Mouse (Mus musculus) hindbrain, embryonic 16.5 days (tissue): ENCODE results near the gene Vps50. TPM values are rescaled to one million over a fixed set of nuclear protein-coding genes. Genes with fewer than 3 reads are reported as not detected.

ENCODE experiments used
- ATAC-seq: fragments of 200-750 bp; cut with Nextera tagmentation; 2 replicates; pipeline ENCODE4 v1.8.0; 2017; ENCODE audit warnings: moderate TSS enrichment, moderate library complexity
- H3K27ac ChIP-seq: fragments of 300-500 bp; sonication (generic); 2 replicates; pipeline ENCODE4 v1.5.1; 2014; ENCODE audit warnings: low read depth, mild to moderate bottlenecking, control low read depth, low read length, moderate library complexity
- H3K27me3 ChIP-seq: fragments of 300-500 bp; sonication (generic); replicated peaks from 2 replicates; pipeline ENCODE4 v1.6.1; 2014; ENCODE audit warnings: low read length; ENCODE audit not compliant: control insufficient read depth, insufficient read depth
- H3K36me3 ChIP-seq: fragments of 300-500 bp; sonication (generic); 2 replicates; pipeline ENCODE4 v1.6.1; 2014; ENCODE audit warnings: mild to moderate bottlenecking, low read length, moderate library complexity, mixed read lengths; ENCODE audit not compliant: control insufficient read depth, insufficient read depth
- H3K4me1 ChIP-seq: fragments of 300-500 bp; sonication (generic); 2 replicates; pipeline ENCODE4 v1.6.1; 2014; ENCODE audit warnings: low read depth, low read length; ENCODE audit not compliant: control insufficient read depth, insufficient read depth
- H3K4me2 ChIP-seq: fragments of 300-500 bp; sonication (generic); 2 replicates; pipeline ENCODE4 v1.6.1; 2014; ENCODE audit warnings: mild to moderate bottlenecking, low read length, control low read depth, moderate library complexity
- H3K4me3 ChIP-seq: fragments of 300-500 bp; sonication (generic); 2 replicates; pipeline ENCODE4 v1.5.1; 2014; ENCODE audit warnings: mild to moderate bottlenecking, low read length, control low read depth, moderate library complexity
- H3K9ac ChIP-seq: fragments of 300-500 bp; sonication (generic); 2 replicates; pipeline ENCODE4 v1.6.1; 2014; ENCODE audit warnings: low read depth, mild to moderate bottlenecking, control low read depth, low read length, moderate library complexity
- H3K9me3 ChIP-seq: fragments of 300-500 bp; sonication (generic); 2 replicates; pipeline ENCODE4 v1.6.1; 2014; ENCODE audit warnings: mild to moderate bottlenecking, low read length, moderate library complexity; ENCODE audit not compliant: control insufficient read depth
- WGBS: fragments of 180-500 bp; shearing (Covaris S2); extraction: QIAGEN DNeasy Blood & Tissue Kit; methylation state at CpG from one replicate; pipeline ENCODE4 v1.1.7; 2014; 5-methylcytosine and 5-hydroxymethylcytosine counted together
- polyA plus RNA-seq: library from polyadenylated mRNA; unstranded; fragments of >200 nt; fragmentation: Nextera tagmentation; extraction: Ambion mirVana; gene quantifications from 2 replicates; pipeline ENCODE4 v1.2.1, GENCODE M21; 2015

Vps50 gene
- polyA plus RNA-seq, result 52.4 and 54.9 TPM in 2 replicates

DNA sequence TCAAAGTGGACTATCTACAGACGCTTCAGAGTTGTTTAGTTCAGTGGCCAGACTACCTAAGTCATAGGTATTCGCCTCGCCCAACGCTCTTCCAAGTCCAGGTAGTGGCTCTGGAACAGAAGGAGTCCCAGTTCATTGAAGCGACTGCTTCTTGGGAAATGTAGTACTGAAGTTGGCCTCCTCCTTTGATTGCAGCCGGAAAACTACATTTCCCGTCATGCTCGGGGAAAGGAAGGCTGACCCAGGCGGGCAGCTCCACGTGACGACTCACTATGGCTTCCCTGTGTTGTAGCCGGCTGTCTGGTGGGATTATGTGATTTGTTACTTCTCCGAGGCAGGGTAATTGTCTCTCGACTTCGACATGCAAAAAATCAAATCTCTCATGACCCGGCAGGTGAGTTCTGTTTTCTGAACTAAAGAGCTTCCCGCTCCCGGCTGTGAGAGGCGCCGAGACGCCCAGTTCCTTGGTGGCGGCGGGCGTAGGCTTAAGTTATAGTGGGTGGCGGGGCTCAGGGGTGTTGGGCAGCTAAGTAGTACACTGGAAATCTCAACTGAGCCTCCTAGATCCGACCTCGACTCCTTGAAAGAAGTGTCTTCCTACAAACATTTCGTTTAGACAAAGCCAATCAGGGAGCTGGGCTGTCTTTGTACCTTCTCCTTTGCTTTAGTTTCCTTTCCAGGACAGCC, at the start of gene Vps50, which contains the start of gene Hepacam2:
Vps50 (plus strand) TSS at position 221 of the 687 bp plus-strand sequence.
Hepacam2 (minus strand) TSS at position 137 of the 687 bp plus-strand sequence.
- Histone ChIP-seq H3K4me1 (peaks cover 7% of the 10 kb centered on the region), H3K4me3 (peak within 1 kb of the TSS; percentile 64), H3K27me3 (no peaks in the 10 kb centered on the region), H3K9ac (peak within 1 kb of the TSS; percentile 69), H3K36me3 (no peaks in the 10 kb centered on the region), H3K27ac (no peak within 1 kb of the TSS), H3K4me2 (peak within 1 kb of the TSS; percentile 85), H3K9me3 (no peaks in the 10 kb centered on the region)
- 1% methylated on average over 28 of the region's 28 CpGs for WGBS
- peak; percentile 99 for ATAC-seq

GRCm38 (mm10) chr6:3454421-3454820, 43.8 kb upstream of the Vps50 start:
- no peak for ATAC-seq
- Histone ChIP-seq H3K4me3 (no peak overlapping the region), H3K4me1 (no peaks in the 10 kb centered on the region), H3K4me2 (no peak overlapping the region), H3K27ac (no peak overlapping the region), H3K9me3 (no peaks in the 10 kb centered on the region), H3K36me3 (no peaks in the 10 kb centered on the region), H3K27me3 (no peaks in the 10 kb centered on the region), H3K9ac (no peak overlapping the region)
- WGBS, result 47% methylated on average over 5 of the region's 5 CpGs

DNA sequence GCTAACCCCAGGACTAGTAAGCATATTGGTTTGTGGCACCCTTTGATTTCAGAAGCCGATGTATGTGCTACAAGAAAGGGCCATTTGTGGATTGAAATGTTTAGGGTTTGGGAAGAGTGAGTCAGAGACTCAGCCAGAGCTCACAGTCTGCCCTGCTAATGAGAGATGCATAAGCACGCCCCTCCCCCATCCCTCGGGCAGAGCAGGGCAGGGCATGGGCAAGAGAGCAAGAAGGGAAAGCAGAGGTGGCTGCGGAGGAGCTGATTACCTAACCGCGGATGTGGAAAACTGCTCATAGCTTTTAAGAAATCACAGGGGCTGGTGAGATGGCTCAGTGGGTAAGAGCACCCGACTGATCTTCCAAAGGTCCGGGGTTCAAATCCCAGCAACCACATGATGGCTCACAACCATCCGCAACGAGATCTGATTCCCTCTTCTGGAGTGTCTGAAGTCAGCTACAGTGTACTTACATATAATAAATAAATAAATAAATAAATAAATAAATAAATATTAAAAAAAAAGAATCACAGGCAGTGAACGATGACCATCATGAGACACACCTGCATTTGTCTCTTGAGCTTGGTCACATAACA, 42.1 kb upstream of the Vps50 start:
- WGBS, result 69% methylated on average over 11 of the region's 11 CpGs
- no peak overlapping the region for H3K4me2 ChIP-seq
- no peaks in the 10 kb centered on the region for H3K36me3 ChIP-seq
- no peaks in the 10 kb centered on the region for H3K4me1 ChIP-seq
- H3K27ac ChIP-seq, result no peak overlapping the region
- H3K9me3 ChIP-seq, result no peaks in the 10 kb centered on the region
- no peak for ATAC-seq
- H3K9ac ChIP-seq, result no peak overlapping the region
- H3K4me3 ChIP-seq, result no peak overlapping the region
- no peaks in the 10 kb centered on the region for H3K27me3 ChIP-seq

GRCm38 (mm10) chr6:3463026-3463425, 35.2 kb upstream of the Vps50 start:
- H3K9me3 ChIP-seq, result no peaks in the 10 kb centered on the region
- H3K36me3 ChIP-seq, result no peaks in the 10 kb centered on the region
- no peak overlapping the region for H3K9ac ChIP-seq
- no peak overlapping the region for H3K4me2 ChIP-seq
- H3K4me3 ChIP-seq, result no peak overlapping the region
- ATAC-seq, result no peak
- WGBS, result 81% methylated on average over 6 of the region's 6 CpGs
- no peaks in the 10 kb centered on the region for H3K27me3 ChIP-seq
- no peak overlapping the region for H3K27ac ChIP-seq
- H3K4me1 ChIP-seq, result no peaks in the 10 kb centered on the region

- H3K27ac ChIP-seq, result no peak overlapping the region
- H3K27me3 ChIP-seq, result no peaks in the 10 kb centered on the region
- no peak overlapping the region for H3K9ac ChIP-seq
- no peak for ATAC-seq
- no peak overlapping the region for H3K4me2 ChIP-seq
- no peaks in the 10 kb centered on the region for H3K4me1 ChIP-seq
- H3K4me3 ChIP-seq, result no peak overlapping the region
- H3K9me3 ChIP-seq, result no peaks in the 10 kb centered on the region
- WGBS, result 80% methylated on average over 2 of the region's 2 CpGs
- no peaks in the 10 kb centered on the region for H3K36me3 ChIP-seq
Measured at GRCm38 (mm10) chr6:3463594-3463993, 34.6 kb upstream of the Vps50 start.

- Histone ChIP-seq H3K4me3 (no peak overlapping the region), H3K4me2 (no peak overlapping the region), H3K27ac (no peak overlapping the region), H3K36me3 (no peaks in the 10 kb centered on the region), H3K27me3 (no peaks in the 10 kb centered on the region), H3K9me3 (no peaks in the 10 kb centered on the region), H3K4me1 (no peaks in the 10 kb centered on the region), H3K9ac (no peak overlapping the region)
- WGBS, result 69% methylated on average over 1 of the region's 1 CpGs
- no peak for ATAC-seq
Measured at GRCm38 (mm10) chr6:3468627-3469026, 29.6 kb upstream of the Vps50 start.

GRCm38 (mm10) chr6:3470706-3471105, 27.5 kb upstream of the Vps50 start:
- Histone ChIP-seq H3K27ac (no peak overlapping the region), H3K9ac (no peak overlapping the region), H3K4me2 (no peak overlapping the region), H3K36me3 (no peaks in the 10 kb centered on the region), H3K9me3 (no peaks in the 10 kb centered on the region), H3K27me3 (no peaks in the 10 kb centered on the region), H3K4me1 (no peaks in the 10 kb centered on the region), H3K4me3 (no peak overlapping the region)
- no peak for ATAC-seq
- WGBS, result 70% methylated on average over 2 of the region's 2 CpGs

GRCm38 (mm10) chr6:3476299-3476698, 21.9 kb upstream of the Vps50 start:
- Histone ChIP-seq H3K36me3 (no peaks in the 10 kb centered on the region), H3K4me1 (no peaks in the 10 kb centered on the region), H3K9ac (no peak overlapping the region), H3K27me3 (no peaks in the 10 kb centered on the region), H3K27ac (no peak overlapping the region), H3K4me2 (no peak overlapping the region), H3K4me3 (no peak overlapping the region), H3K9me3 (no peaks in the 10 kb centered on the region)
- 45% methylated on average over 2 of the region's 2 CpGs for WGBS
- ATAC-seq, result no peak

DNA sequence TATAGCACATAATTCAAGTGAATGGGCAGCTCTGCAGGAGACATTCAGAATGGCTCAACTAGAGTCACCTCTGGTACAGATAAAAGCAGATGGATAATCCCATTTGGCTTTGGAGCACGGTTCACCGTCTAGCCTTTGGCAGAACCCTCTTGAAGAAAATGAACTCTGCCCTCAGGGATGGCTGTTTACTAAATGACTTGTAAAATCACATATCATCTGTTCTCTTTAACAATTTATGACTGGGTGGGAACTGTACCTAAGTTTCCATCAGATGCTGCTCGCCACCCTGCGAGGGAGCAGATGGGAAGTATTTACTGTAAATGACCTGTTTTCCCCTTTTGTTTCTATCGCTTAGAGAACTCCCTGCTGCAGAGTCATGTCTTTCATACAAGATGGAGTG, 18.3 kb upstream of the Vps50 start:
- H3K27me3 ChIP-seq, result no peaks in the 10 kb centered on the region
- no peak overlapping the region for H3K27ac ChIP-seq
- no peak for ATAC-seq
- no peaks in the 10 kb centered on the region for H3K9me3 ChIP-seq
- no peak overlapping the region for H3K9ac ChIP-seq
- no peak overlapping the region for H3K4me3 ChIP-seq
- WGBS, result 60% methylated on average over 5 of the region's 5 CpGs
- no peaks in the 10 kb centered on the region for H3K4me1 ChIP-seq
- no peaks in the 10 kb centered on the region for H3K36me3 ChIP-seq
- H3K4me2 ChIP-seq, result no peak overlapping the region
